Mouse (Mus musculus) splenic B cell, adult 2 months (primary cell): ENCODE measurements around the gene Tnni3k.

Experiments used
- DNase-seq: peaks from one replicate; pipeline ENCODE4 v3.0.0-alpha.2; 2011; ENCODE audit warnings: low read depth, low spot score
- H3K27me3 ChIP-seq: 2 replicates; pipeline ENCODE4 v1.6.1; 2012; ENCODE audit warnings: mild to moderate bottlenecking, low read length, moderate library complexity, mixed read lengths; ENCODE audit not compliant: control insufficient read depth, poor library complexity, insufficient read depth, severe bottlenecking
- H3K36me3 ChIP-seq: 2 replicates; pipeline ENCODE4 v1.6.1; 2012; ENCODE audit warnings: mild to moderate bottlenecking, low read length, moderate library complexity, mixed read lengths; ENCODE audit not compliant: control insufficient read depth, poor library complexity, insufficient read depth, severe bottlenecking

Gene Tnni3k

GRCm38 (mm10) chr3:154798806-154799205 is 256.4 kb downstream of the Tnni3k start:
- DNase-seq = no peak
- no peaks in the 10 kb centered on the region for H3K27me3 ChIP-seq
- H3K36me3 ChIP-seq = no peaks in the 10 kb centered on the region

GRCm38 (mm10) chr3:154793571-154793970 is 261.6 kb downstream of the Tnni3k start:
- no peak for DNase-seq
- Histone ChIP-seq H3K36me3 (no peaks in the 10 kb centered on the region), H3K27me3 (no peaks in the 10 kb centered on the region)

GRCm38 (mm10) chr3:154787611-154788010 is 267.6 kb downstream of the Tnni3k start:
- Histone ChIP-seq H3K27me3 (no peaks in the 10 kb centered on the region), H3K36me3 (no peaks in the 10 kb centered on the region)
- no peak for DNase-seq

GRCm38 (mm10) chr3:154786354-154786753 is 268.9 kb downstream of the Tnni3k start:
- DNase-seq = no peak
- H3K27me3 ChIP-seq = no peaks in the 10 kb centered on the region
- no peaks in the 10 kb centered on the region for H3K36me3 ChIP-seq

GRCm38 (mm10) chr3:154778836-154779595 is 276.2 kb downstream of the Tnni3k start:
- Histone ChIP-seq H3K36me3 (no peaks in the 10 kb centered on the region), H3K27me3 (no peaks in the 10 kb centered on the region)
- no peak for DNase-seq

GRCm38 (mm10) chr3:154771651-154772050 is 283.6 kb downstream of the Tnni3k start:
- DNase-seq = no peak
- Histone ChIP-seq H3K27me3 (no peaks in the 10 kb centered on the region; the same call in 1 of the 2 replicates), H3K36me3 (no peaks in the 10 kb centered on the region)

- H3K27me3 ChIP-seq = no peaks in the 10 kb centered on the region; the same call in 1 of the 2 replicates
- H3K36me3 ChIP-seq = no peaks in the 10 kb centered on the region
- DNase-seq = no peak
These were observed 288.9 kb downstream of the Tnni3k start for GRCm38 (mm10) chr3:154766321-154766720.

GRCm38 (mm10) chr3:154764115-154764514 is 291.1 kb downstream of the Tnni3k start:
- no peaks in the 10 kb centered on the region; the same call in 1 of the 2 replicates for H3K27me3 ChIP-seq
- DNase-seq = no peak

GRCm38 (mm10) chr3:154763374-154763773 is 291.8 kb downstream of the Tnni3k start:
- no peak for DNase-seq
- H3K27me3 ChIP-seq = no peaks in the 10 kb centered on the region; the same call in 1 of the 2 replicates
- H3K36me3 ChIP-seq = no peaks in the 10 kb centered on the region

More at GRCm38 (mm10) chr3:154764115-154764514, 291.1 kb downstream of the Tnni3k start:
- H3K36me3 ChIP-seq = no peaks in the 10 kb centered on the region

GRCm38 (mm10) chr3:154761108-154761507 is 294.1 kb downstream of the Tnni3k start:
- DNase-seq = no peak
- Histone ChIP-seq H3K27me3 (no peaks in the 10 kb centered on the region), H3K36me3 (no peaks in the 10 kb centered on the region)

GRCm38 (mm10) chr3:154758089-154758488 is 297.1 kb downstream of the Tnni3k start:
- Histone ChIP-seq H3K27me3 (no peaks in the 10 kb centered on the region), H3K36me3 (no peaks in the 10 kb centered on the region)
- no peak for DNase-seq

- H3K36me3 ChIP-seq = no peaks in the 10 kb centered on the region
- no peaks in the 10 kb centered on the region for H3K27me3 ChIP-seq
- DNase-seq = no peak
These were observed 300.0 kb downstream of the Tnni3k start for GRCm38 (mm10) chr3:154755225-154755624.

GRCm38 (mm10) chr3:154754505-154754904 is 300.7 kb downstream of the Tnni3k start:
- DNase-seq = no peak
- no peaks in the 10 kb centered on the region for H3K27me3 ChIP-seq
- no peaks in the 10 kb centered on the region for H3K36me3 ChIP-seq

- no peaks in the 10 kb centered on the region for H3K36me3 ChIP-seq
- no peaks in the 10 kb centered on the region for H3K27me3 ChIP-seq
- no peak for DNase-seq
These were observed 310.9 kb downstream of the Tnni3k start for GRCm38 (mm10) chr3:154744317-154744716.

GRCm38 (mm10) chr3:154742927-154743326 is 312.3 kb downstream of the Tnni3k start:
- DNase-seq = no peak
- no peaks in the 10 kb centered on the region for H3K36me3 ChIP-seq
- no peaks in the 10 kb centered on the region for H3K27me3 ChIP-seq

- H3K27me3 ChIP-seq = no peaks in the 10 kb centered on the region
- no peak for DNase-seq
- H3K36me3 ChIP-seq = no peaks in the 10 kb centered on the region
These were observed 313.7 kb downstream of the Tnni3k start for GRCm38 (mm10) chr3:154741496-154741895.
